Mouse (Mus musculus) embryonic facial prominence, embryonic 12.5 days (tissue): ENCODE results near the gene Ocel1. TPM values are rescaled to one million over a fixed set of nuclear protein-coding genes. Genes with fewer than 3 reads are reported as not detected.

Experiments
- ATAC-seq: fragments of 200-750 bp; cut with Nextera tagmentation; 2 replicates; pipeline ENCODE4 v1.8.0; 2017; ENCODE audit not compliant: insufficient number of reproducible peaks, insufficient read depth, low FRiP score, low TSS enrichment
- H3K27ac ChIP-seq: fragments of 300-500 bp; sonication (generic); 2 replicates; pipeline ENCODE4 v1.5.1; 2016; ENCODE audit warnings: mild to moderate bottlenecking
- H3K27me3 ChIP-seq: fragments of 300-500 bp; sonication (generic); 2 replicates; pipeline ENCODE4 v1.6.1; 2016; ENCODE audit warnings: mild to moderate bottlenecking, moderate library complexity
- H3K36me3 ChIP-seq: fragments of 300-500 bp; sonication (generic); 2 replicates; pipeline ENCODE4 v1.6.1; 2016; ENCODE audit warnings: mild to moderate bottlenecking
- H3K4me1 ChIP-seq: fragments of 300-500 bp; sonication (generic); 2 replicates; pipeline ENCODE4 v1.6.1; 2016
- H3K4me2 ChIP-seq: fragments of 300-500 bp; sonication (generic); replicated peaks from 2 replicates; pipeline ENCODE4 v1.6.1; 2016; ENCODE audit warnings: mild to moderate bottlenecking, moderate library complexity
- H3K4me3 ChIP-seq: fragments of 300-500 bp; sonication (generic); 2 replicates; pipeline ENCODE4 v1.5.1; 2016; ENCODE audit warnings: mild to moderate bottlenecking
- H3K9ac ChIP-seq: fragments of 300-500 bp; sonication (generic); 2 replicates; pipeline ENCODE4 v1.6.1; 2016; ENCODE audit warnings: mild to moderate bottlenecking, moderate library complexity
- H3K9me3 ChIP-seq: fragments of 300-500 bp; sonication (generic); 2 replicates; pipeline ENCODE4 v1.6.1; 2016; ENCODE audit warnings: mild to moderate bottlenecking, moderate library complexity
- WGBS: fragments of 180-500 bp; shearing (Covaris S2); methylation state at CpG from one replicate; pipeline ENCODE4 v1.1.7; 2016; 5-methylcytosine and 5-hydroxymethylcytosine counted together
- polyA plus RNA-seq: library from polyadenylated mRNA; unstranded; fragments of >200 nt; fragmentation: Nextera tagmentation; extraction: Ambion mirVana; gene quantifications from 2 replicates; pipeline ENCODE4 v1.2.1, GENCODE M21; 2016

Ocel1 gene
- polyA plus RNA-seq, 1 experiment from 2014 or later, result 5.6 TPM

DNA sequence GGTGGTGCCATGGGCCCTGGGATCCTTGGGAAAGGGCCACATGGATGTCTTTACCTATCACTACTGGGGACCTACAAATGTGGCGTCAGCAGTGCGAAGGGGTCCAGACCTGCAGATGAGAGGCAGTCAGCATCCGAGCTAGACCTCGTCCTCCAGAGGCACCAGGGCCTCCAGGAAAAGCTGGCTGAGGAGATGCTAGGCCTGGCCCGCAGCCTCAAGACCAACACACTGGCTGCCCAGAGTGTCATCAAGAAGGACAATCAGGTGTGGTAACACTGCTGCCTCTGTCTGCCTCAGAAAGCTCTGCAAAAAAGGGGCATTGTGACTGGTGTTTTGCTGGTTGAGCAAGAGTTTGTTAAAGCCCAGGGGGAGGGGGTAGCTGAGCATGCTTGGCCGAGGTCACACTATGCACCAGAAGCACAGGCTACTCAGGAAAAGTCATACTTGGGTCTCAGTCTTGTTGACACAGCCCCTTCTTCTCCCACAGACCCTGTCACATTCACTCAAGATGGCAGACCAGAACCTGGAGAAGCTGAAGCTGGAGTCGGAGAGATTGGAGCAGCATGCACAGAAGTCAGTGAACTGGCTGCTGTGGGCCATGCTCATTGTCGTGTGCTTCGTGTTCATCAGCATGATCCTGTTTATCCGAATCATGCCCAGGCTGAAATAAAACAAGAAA is 1.9 kb upstream of the Ocel1 start:
- no peak for ATAC-seq
- H3K4me1 ChIP-seq, result peaks cover 11% of the 10 kb centered on the region
- H3K4me3 ChIP-seq, result no peak overlapping the region
- 86% methylated on average over 10 of the region's 10 CpGs for WGBS
- no peaks in the 10 kb centered on the region for H3K9me3 ChIP-seq
- no peak overlapping the region for H3K4me2 ChIP-seq
- no peaks in the 10 kb centered on the region for H3K27me3 ChIP-seq
- peaks cover 17% of the 10 kb centered on the region for H3K36me3 ChIP-seq
- H3K9ac ChIP-seq, result no peak overlapping the region
- no peak overlapping the region for H3K27ac ChIP-seq

DNA sequence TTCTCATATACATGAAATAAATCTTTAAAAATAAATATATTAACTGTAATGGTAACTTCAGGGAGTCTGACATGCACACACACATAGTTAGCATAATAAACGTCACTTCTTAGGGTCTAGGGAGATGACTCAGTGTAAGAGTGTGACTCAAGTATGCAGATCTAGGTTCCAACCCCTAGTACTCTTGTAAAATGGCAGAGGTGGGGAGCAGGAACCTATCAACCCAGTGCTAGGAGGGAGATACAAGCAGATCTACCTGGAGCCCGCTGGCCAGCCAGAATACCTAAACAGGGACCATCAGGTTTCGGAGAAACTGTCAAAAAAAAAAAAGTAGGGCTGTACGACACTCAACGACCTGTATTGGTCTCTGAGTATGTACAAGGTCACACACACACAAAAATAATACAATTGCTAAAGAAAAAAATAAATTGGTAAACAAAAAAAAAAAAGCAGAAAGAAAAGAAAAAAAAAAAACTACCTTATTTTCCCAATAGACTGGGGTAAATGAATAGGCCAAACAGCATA is 325 bp upstream of the Ocel1 start:
- Histone ChIP-seq H3K36me3 (peaks cover 22% of the 10 kb centered on the region), H3K9ac (peak overlapping the region; percentile 57), H3K4me2 (peak overlapping the region; percentile 47)

DNA sequence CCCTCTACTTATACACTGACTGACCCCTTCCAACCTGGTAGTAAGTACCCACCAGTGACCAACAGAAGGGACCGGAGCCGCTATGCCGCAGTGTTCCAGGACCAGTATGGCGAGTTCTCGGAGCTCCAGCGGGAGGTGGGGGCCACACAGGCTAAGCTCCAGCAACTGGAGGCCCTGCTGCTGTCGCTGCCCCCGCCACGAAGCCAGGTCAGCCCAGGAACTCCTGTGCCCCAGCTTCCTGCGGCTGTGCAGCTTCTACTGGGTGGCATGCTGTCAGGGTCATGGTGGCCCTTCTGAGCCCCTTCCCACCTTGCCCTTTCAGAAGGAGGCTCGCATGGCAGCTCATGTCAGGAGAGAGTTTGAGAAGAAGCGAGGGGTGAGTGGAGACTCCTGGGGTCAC is 1.3 kb downstream of the Ocel1 start:
- no peaks in the 10 kb centered on the region for H3K9me3 ChIP-seq
- 85% methylated on average over 12 of the region's 12 CpGs for WGBS
- H3K4me3 ChIP-seq, result no peak overlapping the region
- H3K4me1 ChIP-seq, result peaks cover 20% of the 10 kb centered on the region
- H3K9ac ChIP-seq, result no peak overlapping the region
- H3K36me3 ChIP-seq, result peaks cover 26% of the 10 kb centered on the region
- peaks cover 5% of the 10 kb centered on the region; the same call in 1 of the 2 replicates for H3K27me3 ChIP-seq
- no peak for ATAC-seq
- no peak overlapping the region for H3K27ac ChIP-seq
- H3K4me2 ChIP-seq, result no peak overlapping the region

More for the DNA sequence above, 325 bp upstream of the Ocel1 start:
- H3K4me1 ChIP-seq, result peaks cover 16% of the 10 kb centered on the region
- H3K9me3 ChIP-seq, result no peaks in the 10 kb centered on the region
- peak overlapping the region; percentile 71 for H3K4me3 ChIP-seq
- no peak overlapping the region for H3K27ac ChIP-seq
- ATAC-seq, result no peak
- WGBS, result 22% methylated on average over 5 of the region's 5 CpGs
- no peaks in the 10 kb centered on the region for H3K27me3 ChIP-seq

DNA sequence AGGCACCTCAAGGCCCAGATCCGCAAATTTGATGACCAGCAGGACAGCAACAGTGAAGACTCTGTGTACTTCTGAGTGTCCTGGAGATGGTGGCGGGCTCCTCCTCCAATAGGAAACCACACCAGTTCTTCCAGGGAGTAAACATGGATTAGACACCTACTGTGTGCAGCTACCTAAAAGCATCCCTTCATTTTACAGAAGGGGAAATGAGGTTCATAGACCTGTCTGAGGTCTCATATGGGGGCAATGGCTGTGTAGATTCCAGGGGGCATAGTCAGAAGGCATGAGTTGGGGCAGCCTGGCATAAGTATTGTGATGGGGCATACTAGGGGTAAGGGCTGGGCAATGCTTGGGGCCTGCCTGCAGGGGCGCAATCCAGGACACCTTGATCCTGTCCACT is 1.9 kb downstream of the Ocel1 start:
- Histone ChIP-seq H3K4me2 (no peak overlapping the region), H3K4me1 (peaks cover 16% of the 10 kb centered on the region), H3K36me3 (peaks cover 32% of the 10 kb centered on the region), H3K9ac (no peak overlapping the region), H3K27me3 (peaks cover 5% of the 10 kb centered on the region; the same call in 1 of the 2 replicates), H3K9me3 (no peaks in the 10 kb centered on the region), H3K27ac (no peak overlapping the region), H3K4me3 (no peak overlapping the region)
- WGBS, result 92% methylated on average over 3 of the region's 3 CpGs
- no peak for ATAC-seq

DNA sequence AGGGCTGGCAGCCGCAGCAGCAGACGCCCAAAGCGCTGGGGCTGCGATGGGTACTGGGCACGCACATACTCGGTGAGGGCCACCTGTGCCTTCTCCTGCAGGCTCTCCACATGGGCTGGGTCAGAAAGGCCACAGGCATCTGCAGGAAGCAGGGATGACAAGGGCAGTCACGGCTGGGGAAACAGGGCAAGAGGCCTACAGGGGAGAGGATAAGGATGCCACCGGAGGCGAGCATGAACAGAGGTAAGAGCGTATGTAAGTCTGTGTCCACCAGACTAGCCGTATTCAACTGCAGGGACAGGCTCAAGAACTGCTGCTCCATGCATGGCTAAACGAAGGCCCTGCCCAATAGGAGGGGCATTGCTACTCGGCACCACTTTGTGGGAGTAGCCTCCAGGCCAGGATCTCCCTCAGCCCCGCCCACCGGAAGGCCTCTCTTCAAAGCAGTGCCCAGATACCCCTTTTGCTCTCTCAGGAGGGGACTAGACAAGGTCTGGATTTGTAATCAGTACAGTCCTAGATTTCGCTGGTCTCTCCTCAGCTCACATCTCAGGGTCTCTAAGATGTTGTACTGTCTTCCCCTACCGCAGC is 3.6 kb downstream of the Ocel1 start:
- Histone ChIP-seq H3K4me2 (no peak overlapping the region), H3K36me3 (peaks cover 28% of the 10 kb centered on the region), H3K9ac (no peak overlapping the region), H3K27ac (no peak overlapping the region), H3K9me3 (no peaks in the 10 kb centered on the region), H3K4me3 (no peak overlapping the region), H3K27me3 (peaks cover 5% of the 10 kb centered on the region; the same call in 1 of the 2 replicates), H3K4me1 (peaks cover 24% of the 10 kb centered on the region)
- no peak for ATAC-seq
- WGBS, result 74% methylated on average over 17 of the region's 17 CpGs

DNA sequence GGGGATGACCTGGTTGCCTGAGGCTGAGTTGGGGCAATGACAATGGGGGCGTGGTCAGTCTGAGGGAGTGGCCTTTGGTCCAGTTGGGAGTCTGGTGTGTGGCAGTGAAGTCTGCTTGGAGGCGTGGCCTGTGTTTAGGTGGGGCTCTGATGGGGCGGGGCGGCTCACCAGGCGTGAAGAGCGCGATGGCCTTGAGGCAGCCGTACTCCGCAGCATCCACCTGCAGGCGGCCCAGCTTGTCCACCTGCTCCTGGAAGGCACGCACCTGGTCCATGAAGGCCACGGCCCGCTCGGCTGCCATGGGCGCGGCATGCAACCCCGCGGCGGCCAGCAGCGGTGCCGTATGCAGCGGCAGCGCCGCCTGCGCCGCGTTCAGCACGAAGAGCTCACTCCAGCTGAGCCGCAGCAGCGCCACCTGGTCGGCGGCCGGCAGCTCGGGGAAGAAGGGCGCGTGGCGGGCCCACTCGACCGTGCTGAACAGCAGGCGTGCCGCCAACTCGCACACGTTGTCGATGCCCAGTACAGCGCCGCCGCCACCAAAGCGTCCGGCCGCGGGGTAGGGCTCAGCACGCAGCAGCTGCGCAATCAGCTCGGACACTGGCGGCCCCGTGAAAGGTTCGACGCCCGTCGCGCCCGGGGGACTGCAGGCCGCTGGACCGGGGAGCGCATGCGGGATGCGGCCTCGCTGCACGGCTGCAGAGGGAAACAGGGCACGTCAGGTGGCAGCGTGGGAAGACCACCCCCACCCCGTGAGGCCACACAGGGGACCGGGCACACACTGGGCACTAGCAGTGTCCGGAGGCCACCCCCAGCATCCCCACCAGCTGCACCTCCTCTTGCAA is 4.7 kb downstream of the Ocel1 start:
- no peak for ATAC-seq
- WGBS, result 4% methylated on average over 67 of the region's 74 CpGs
- Histone ChIP-seq H3K27me3 (peaks cover 5% of the 10 kb centered on the region; the same call in 1 of the 2 replicates), H3K9me3 (no peaks in the 10 kb centered on the region), H3K4me2 (peak overlapping the region; percentile 62), H3K4me3 (peak overlapping the region; percentile 34), H3K4me1 (peaks cover 29% of the 10 kb centered on the region), H3K9ac (peak overlapping the region; percentile 52), H3K27ac (peak overlapping the region; percentile 51; the same call in 1 of the 2 replicates), H3K36me3 (peaks cover 27% of the 10 kb centered on the region)

DNA sequence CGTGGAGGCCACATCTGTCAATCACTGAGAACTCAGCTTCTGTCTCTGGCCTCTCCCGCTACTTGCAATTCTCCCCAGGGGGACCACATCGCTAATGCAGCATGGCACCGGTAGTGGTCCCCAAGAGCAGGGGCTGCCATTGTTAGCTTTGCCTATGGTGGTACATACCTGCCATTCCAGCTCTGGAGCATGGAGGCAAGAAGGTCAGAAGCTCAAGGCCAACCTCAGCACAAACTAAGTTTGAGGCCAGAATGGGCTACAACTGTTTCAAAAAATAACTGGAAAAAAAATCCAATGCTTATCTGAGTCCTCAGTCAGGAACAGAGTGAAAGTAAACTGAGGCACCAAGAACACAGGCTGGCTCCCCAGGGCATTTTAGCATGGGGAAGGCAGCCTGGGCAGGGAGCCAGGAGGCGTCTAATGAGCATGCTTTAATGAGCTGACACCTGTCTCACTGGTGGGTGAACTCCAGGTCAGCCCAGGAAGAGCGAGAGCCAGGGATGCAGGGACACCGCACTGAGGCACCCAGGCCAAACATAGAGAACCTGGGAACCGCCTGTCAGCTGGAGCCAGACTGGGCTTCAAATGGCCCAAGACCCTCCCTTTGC is 5.4 kb downstream of the Ocel1 start:
- WGBS, result 48% methylated on average over 8 of the region's 8 CpGs
- no peak for ATAC-seq
- peak overlapping the region; percentile 52; the same call in 1 of the 2 replicates for H3K9ac ChIP-seq
- no peaks in the 10 kb centered on the region for H3K9me3 ChIP-seq
- H3K4me3 ChIP-seq, result peak overlapping the region; percentile 34
- peak overlapping the region; percentile 62 for H3K4me2 ChIP-seq
- peaks cover 27% of the 10 kb centered on the region for H3K36me3 ChIP-seq
- peaks cover 29% of the 10 kb centered on the region for H3K4me1 ChIP-seq
- peak overlapping the region; percentile 51; the same call in 1 of the 2 replicates for H3K27ac ChIP-seq
- H3K27me3 ChIP-seq, result peaks cover 5% of the 10 kb centered on the region; the same call in 1 of the 2 replicates

DNA sequence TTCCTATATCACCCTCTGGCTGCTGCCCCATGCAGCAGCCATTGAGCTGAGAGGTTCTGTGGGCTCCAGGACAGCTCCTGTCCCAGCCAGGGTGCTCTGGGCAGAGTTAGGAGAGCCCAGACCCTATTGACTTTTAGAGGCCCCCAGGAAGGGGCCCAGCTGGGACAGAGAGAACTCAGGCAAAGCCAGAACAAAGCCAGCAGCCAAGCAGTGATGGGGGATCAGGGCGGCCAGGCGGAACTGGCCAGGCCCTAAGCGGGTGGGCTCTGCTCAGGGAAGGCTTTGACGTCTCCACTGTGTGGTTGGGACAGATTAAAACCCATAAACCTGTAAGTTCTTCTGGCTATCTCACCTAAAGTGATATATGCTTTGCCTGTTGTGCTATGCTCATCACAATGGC is 7.9 kb downstream of the Ocel1 start:
- ATAC-seq, result no peak
- H3K27ac ChIP-seq, result no peak overlapping the region
- 0 out of 2 replicates have a peak overlapping the region, but pooled peaks have one; percentile 81 for H3K9ac ChIP-seq
- H3K4me3 ChIP-seq, result peak overlapping the region; percentile 71
- peak overlapping the region; percentile 96 for H3K4me2 ChIP-seq
- peaks cover 5% of the 10 kb centered on the region; the same call in 1 of the 2 replicates for H3K27me3 ChIP-seq
- 43% methylated on average over 4 of the region's 4 CpGs for WGBS
- peaks cover 39% of the 10 kb centered on the region for H3K4me1 ChIP-seq
- H3K36me3 ChIP-seq, result peaks cover 19% of the 10 kb centered on the region; the same call in 1 of the 2 replicates
- no peaks in the 10 kb centered on the region for H3K9me3 ChIP-seq

DNA sequence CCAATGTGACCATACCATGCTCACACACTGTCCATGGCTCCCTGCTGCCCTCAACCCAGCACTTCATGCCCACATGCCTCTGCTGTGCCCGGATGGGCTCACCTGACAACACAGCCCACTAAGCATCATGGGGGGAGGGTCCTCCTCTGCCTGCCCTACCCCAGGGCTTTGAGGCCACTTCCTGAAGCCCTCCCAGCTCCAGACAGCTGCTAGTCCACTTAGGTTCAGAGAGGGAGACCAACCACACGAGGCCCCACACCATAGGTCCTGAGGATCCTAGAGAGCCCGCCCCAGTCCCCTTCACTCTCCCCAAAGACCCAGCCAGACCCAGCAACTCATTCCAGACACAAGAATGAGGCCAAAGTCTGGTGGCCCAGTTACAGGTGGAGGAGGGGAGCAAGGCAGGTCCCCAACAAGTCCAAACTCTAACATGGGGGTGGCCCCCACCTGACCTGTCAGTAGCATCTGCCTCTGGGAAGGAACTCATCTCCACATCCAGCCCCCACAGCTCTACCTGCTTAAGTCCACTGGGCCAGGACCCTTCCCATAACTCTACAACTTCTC is 8.5 kb downstream of the Ocel1 start:
- peaks cover 39% of the 10 kb centered on the region for H3K4me1 ChIP-seq
- ATAC-seq, result no peak
- H3K36me3 ChIP-seq, result peaks cover 19% of the 10 kb centered on the region; the same call in 1 of the 2 replicates
- H3K4me2 ChIP-seq, result peak overlapping the region; percentile 96
- H3K9ac ChIP-seq, result peak overlapping the region; percentile 81
- H3K27ac ChIP-seq, result no peak overlapping the region
- H3K4me3 ChIP-seq, result peak overlapping the region; percentile 71
- WGBS, result 36% methylated on average over 3 of the region's 3 CpGs
- H3K9me3 ChIP-seq, result no peaks in the 10 kb centered on the region
- H3K27me3 ChIP-seq, result peaks cover 5% of the 10 kb centered on the region; the same call in 1 of the 2 replicates

DNA sequence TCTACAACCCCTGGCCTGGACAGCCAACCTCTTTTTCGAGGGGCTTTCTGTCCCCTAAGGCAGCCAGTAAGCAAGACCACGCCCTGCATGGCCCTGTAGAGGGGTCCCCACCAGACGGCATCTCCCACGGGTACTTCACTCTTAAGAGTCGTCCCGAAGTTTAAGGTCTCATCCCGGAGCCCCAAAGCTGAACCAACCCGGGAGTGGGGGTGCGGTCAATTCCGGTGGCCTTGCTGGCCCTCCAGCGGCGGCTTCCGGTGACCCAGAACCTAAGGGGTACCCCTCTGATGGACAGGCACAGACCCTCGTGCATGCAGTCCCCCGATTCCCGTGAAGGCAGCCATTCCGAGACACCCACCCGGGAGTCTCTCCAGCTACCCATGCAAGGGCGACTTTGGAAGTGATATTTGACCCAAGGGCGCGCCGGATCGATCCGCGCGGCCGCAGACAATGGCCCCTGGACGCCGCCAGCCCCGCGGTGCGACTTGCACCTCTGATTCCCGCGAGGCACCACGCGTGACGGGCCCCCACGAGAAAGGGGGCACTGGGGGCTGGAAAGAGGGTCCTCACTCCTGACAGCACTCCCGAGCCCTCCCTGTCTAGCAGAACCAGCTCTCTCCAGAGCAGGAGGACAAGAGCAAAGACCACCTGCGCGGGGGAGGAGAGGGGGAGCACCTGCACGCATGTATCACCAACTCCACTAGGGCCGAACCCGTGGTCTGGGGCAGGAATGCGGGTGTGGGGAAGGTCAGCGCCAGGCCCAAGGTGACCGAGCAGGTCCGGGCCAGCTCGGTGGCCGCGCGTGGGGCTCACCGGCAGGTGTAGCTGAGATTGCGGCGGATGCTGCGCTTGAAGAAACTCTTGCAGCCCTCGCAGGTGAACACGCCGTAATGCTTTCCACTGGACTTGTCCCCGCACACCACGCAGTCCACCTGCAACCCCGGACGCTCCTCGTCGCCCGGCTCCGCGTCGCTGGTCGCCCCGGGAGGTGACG is 9.4 kb downstream of the Ocel1 start:
- 1% methylated on average over 72 of the region's 72 CpGs for WGBS
- Histone ChIP-seq H3K4me1 (peaks cover 37% of the 10 kb centered on the region), H3K9ac (peak overlapping the region; percentile 81), H3K27me3 (peaks cover 5% of the 10 kb centered on the region; the same call in 1 of the 2 replicates), H3K36me3 (peaks cover 13% of the 10 kb centered on the region; the same call in 1 of the 2 replicates), H3K9me3 (no peaks in the 10 kb centered on the region), H3K4me3 (peak overlapping the region; percentile 71), H3K27ac (peak overlapping the region; percentile 91; the same call in 1 of the 2 replicates), H3K4me2 (peak overlapping the region; percentile 96)
- no peak for ATAC-seq
